Mouse (Mus musculus): Measurements from ENCODE around the gene Rd3l. TPM values are rescaled to one million over a fixed set of nuclear protein-coding genes. Genes with fewer than 3 reads are reported as not detected.

Rd3l gene
- polyA plus RNA-seq (2016; fragmentation: Nextera tagmentation; extraction: Ambion mirVana), result 0.26 and 0.42 TPM in 2 replicates

GRCm38 (mm10) chr12:111980887-111981367, at the start of gene Rd3l:
TSS of gene Rd3l (minus strand) at chr12:111981317.
- Histone ChIP-seq H3K36me3 (no peaks in the 10 kb centered on the region), H3K27ac (peak within 1 kb of the TSS; percentile 18; the same call in 1 of the 2 replicates), H3K27me3 (ENCODE audit: insufficient read depth, poor library complexity, severe bottlenecking) (no peaks in the 10 kb centered on the region), H3K4me3 (no peak within 1 kb of the TSS; the same call in 1 of the 2 replicates), H3K4me1 (peaks cover 31% of the 10 kb centered on the region), H3K9me3 (no peaks in the 10 kb centered on the region)
- no peak for DNase-seq (ENCODE audit: low spot score)
- 48% methylated on average over 6 of the region's 6 CpGs for WGBS

- Histone ChIP-seq H3K9me3 (no peaks in the 10 kb centered on the region), H3K4me1 (peaks cover 5% of the 10 kb centered on the region), H3K4me3 (no peak overlapping the region), H3K27ac (no peak overlapping the region), H3K27me3 (ENCODE audit: insufficient read depth, poor library complexity, severe bottlenecking) (no peaks in the 10 kb centered on the region; the same call in 1 of the 2 replicates), H3K36me3 (no peaks in the 10 kb centered on the region)
- WGBS, result 70% methylated on average over 4 of the region's 4 CpGs
- no peak for DNase-seq (ENCODE audit: low spot score)
Measured at GRCm38 (mm10) chr12:112027408-112027807, 46.3 kb upstream of the Rd3l start.

GRCm38 (mm10) chr12:112025907-112026645, 45.0 kb upstream of the Rd3l start:
- Histone ChIP-seq H3K36me3 (0 out of 2 replicates have a peak, but pooled peaks cover 2% of the 10 kb centered on the region), H3K27ac (no peak overlapping the region), H3K4me3 (no peak overlapping the region), H3K9me3 (0 out of 2 replicates have a peak, but pooled peaks cover 3% of the 10 kb centered on the region), H3K27me3 (ENCODE audit: insufficient read depth, poor library complexity, severe bottlenecking) (no peaks in the 10 kb centered on the region; the same call in 1 of the 2 replicates), H3K4me1 (peaks cover 5% of the 10 kb centered on the region)
- 67% methylated on average over 14 of the region's 14 CpGs for WGBS
- no peak for DNase-seq (ENCODE audit: low spot score)

GRCm38 (mm10) chr12:112025457-112025856, 44.3 kb upstream of the Rd3l start:
- 87% methylated on average over 13 of the region's 13 CpGs for WGBS
- H3K27me3 ChIP-seq (ENCODE audit: insufficient read depth, poor library complexity, severe bottlenecking), result no peaks in the 10 kb centered on the region; the same call in 1 of the 2 replicates
- no peak overlapping the region for H3K27ac ChIP-seq
- H3K9me3 ChIP-seq, result 0 out of 2 replicates have a peak, but pooled peaks cover 3% of the 10 kb centered on the region
- no peak for DNase-seq (ENCODE audit: low spot score)
- H3K4me3 ChIP-seq, result no peak overlapping the region
- H3K4me1 ChIP-seq, result peaks cover 5% of the 10 kb centered on the region
- 0 out of 2 replicates have a peak, but pooled peaks cover 2% of the 10 kb centered on the region for H3K36me3 ChIP-seq

- H3K4me3 ChIP-seq, result no peak overlapping the region
- H3K27ac ChIP-seq, result no peak overlapping the region
- peaks cover 5% of the 10 kb centered on the region for H3K4me1 ChIP-seq
- H3K27me3 ChIP-seq (ENCODE audit: insufficient read depth, poor library complexity, severe bottlenecking), result no peaks in the 10 kb centered on the region; the same call in 1 of the 2 replicates
- peaks cover 5% of the 10 kb centered on the region; the same call in 1 of the 2 replicates for H3K9me3 ChIP-seq
- 0 out of 2 replicates have a peak, but pooled peaks cover 2% of the 10 kb centered on the region for H3K36me3 ChIP-seq
- WGBS, result 83% methylated on average over 17 of the region's 17 CpGs
- no peak for DNase-seq (ENCODE audit: low spot score)
Measured at GRCm38 (mm10) chr12:112024581-112025310, 43.6 kb upstream of the Rd3l start.

- no peaks in the 10 kb centered on the region; the same call in 1 of the 2 replicates for H3K27me3 ChIP-seq (ENCODE audit: insufficient read depth, poor library complexity, severe bottlenecking)
- WGBS, result 68% methylated on average over 2 of the region's 2 CpGs
- DNase-seq (ENCODE audit: low spot score), result no peak
- 0 out of 2 replicates have a peak, but pooled peaks cover 2% of the 10 kb centered on the region for H3K36me3 ChIP-seq
- peaks cover 5% of the 10 kb centered on the region for H3K4me1 ChIP-seq
- H3K4me3 ChIP-seq, result no peak overlapping the region
- H3K9me3 ChIP-seq, result peaks cover 5% of the 10 kb centered on the region; the same call in 1 of the 2 replicates
- no peak overlapping the region for H3K27ac ChIP-seq
Measured at GRCm38 (mm10) chr12:112023306-112023705, 42.2 kb upstream of the Rd3l start.

- no peaks in the 10 kb centered on the region for H3K27me3 ChIP-seq (ENCODE audit: insufficient read depth, poor library complexity, severe bottlenecking)
- H3K27ac ChIP-seq, result no peak overlapping the region
- no peaks in the 10 kb centered on the region for H3K36me3 ChIP-seq
- 0 out of 2 replicates have a peak, but pooled peaks cover 7% of the 10 kb centered on the region for H3K4me1 ChIP-seq
- no peak overlapping the region for H3K4me3 ChIP-seq
- 78% methylated on average over 4 of the region's 4 CpGs for WGBS
- no peak for DNase-seq (ENCODE audit: low spot score)
- peaks cover 2% of the 10 kb centered on the region; the same call in 1 of the 2 replicates for H3K9me3 ChIP-seq
Measured at GRCm38 (mm10) chr12:112016346-112016745, 35.2 kb upstream of the Rd3l start.

GRCm38 (mm10) chr12:112013271-112013801, 32.2 kb upstream of the Rd3l start:
- Histone ChIP-seq H3K4me1 (0 out of 2 replicates have a peak, but pooled peaks cover 7% of the 10 kb centered on the region), H3K27me3 (ENCODE audit: insufficient read depth, poor library complexity, severe bottlenecking) (no peaks in the 10 kb centered on the region), H3K9me3 (no peaks in the 10 kb centered on the region), H3K4me3 (peak overlapping the region; percentile 43), H3K36me3 (no peaks in the 10 kb centered on the region), H3K27ac (0 out of 2 replicates have a peak overlapping the region, but pooled peaks have one; percentile 36)
- no peak for DNase-seq (ENCODE audit: low spot score)
- WGBS, result 35% methylated on average over 14 of the region's 14 CpGs

- WGBS, result 40% methylated on average over 12 of the region's 12 CpGs
- H3K4me3 ChIP-seq, result peak overlapping the region; percentile 43
- DNase-seq (ENCODE audit: low spot score), result no peak
- H3K36me3 ChIP-seq, result no peaks in the 10 kb centered on the region
- H3K27ac ChIP-seq, result 0 out of 2 replicates have a peak overlapping the region, but pooled peaks have one; percentile 36
- H3K4me1 ChIP-seq, result 0 out of 2 replicates have a peak, but pooled peaks cover 7% of the 10 kb centered on the region
- H3K9me3 ChIP-seq, result no peaks in the 10 kb centered on the region
- no peaks in the 10 kb centered on the region for H3K27me3 ChIP-seq (ENCODE audit: insufficient read depth, poor library complexity, severe bottlenecking)
Measured at GRCm38 (mm10) chr12:112012511-112013270, 31.6 kb upstream of the Rd3l start.

GRCm38 (mm10) chr12:112001223-112001622, 20.1 kb upstream of the Rd3l start:
- DNase-seq (ENCODE audit: low spot score), result peak; percentile 71
- WGBS, result 21% methylated on average over 8 of the region's 8 CpGs
- Histone ChIP-seq H3K36me3 (no peaks in the 10 kb centered on the region), H3K27ac (no peak overlapping the region), H3K27me3 (ENCODE audit: insufficient read depth, poor library complexity, severe bottlenecking) (no peaks in the 10 kb centered on the region), H3K9me3 (no peaks in the 10 kb centered on the region), H3K4me1 (no peaks in the 10 kb centered on the region), H3K4me3 (no peak overlapping the region)

GRCm38 (mm10) chr12:111999735-112000134, 18.6 kb upstream of the Rd3l start:
- H3K27me3 ChIP-seq (ENCODE audit: insufficient read depth, poor library complexity, severe bottlenecking), result no peaks in the 10 kb centered on the region

GRCm38 (mm10) chr12:111995161-111995560, 14.0 kb upstream of the Rd3l start:
- Histone ChIP-seq H3K4me1 (no peaks in the 10 kb centered on the region), H3K27ac (no peak overlapping the region), H3K9me3 (no peaks in the 10 kb centered on the region), H3K36me3 (0 out of 2 replicates have a peak, but pooled peaks cover 2% of the 10 kb centered on the region), H3K27me3 (ENCODE audit: insufficient read depth, poor library complexity, severe bottlenecking) (no peaks in the 10 kb centered on the region), H3K4me3 (no peak overlapping the region)
- DNase-seq (ENCODE audit: low spot score), result peak; percentile 58
- 95% methylated on average over 2 of the region's 2 CpGs for WGBS

More at GRCm38 (mm10) chr12:111999735-112000134, 18.6 kb upstream of the Rd3l start:
- no peaks in the 10 kb centered on the region for H3K9me3 ChIP-seq
- H3K36me3 ChIP-seq, result 0 out of 2 replicates have a peak, but pooled peaks cover 2% of the 10 kb centered on the region
- WGBS, result 91% methylated on average over 7 of the region's 7 CpGs
- no peak overlapping the region for H3K4me3 ChIP-seq
- H3K4me1 ChIP-seq, result no peaks in the 10 kb centered on the region
- H3K27ac ChIP-seq, result no peak overlapping the region
- peak; percentile 60 for DNase-seq (ENCODE audit: low spot score)

Measured in heart, embryonic 10.5 days (tissue).